Mouse (Mus musculus): ENCODE measurements around the gene Zyg11a. TPM values are rescaled to one million over a fixed set of nuclear protein-coding genes. Genes with fewer than 3 reads are reported as not detected.

Gene Zyg11a
- not detected for total RNA-seq (2021)
- long read RNA-seq, experiment 1 = 0 reads
- long read RNA-seq, experiment 2 = 0 reads

DNA sequence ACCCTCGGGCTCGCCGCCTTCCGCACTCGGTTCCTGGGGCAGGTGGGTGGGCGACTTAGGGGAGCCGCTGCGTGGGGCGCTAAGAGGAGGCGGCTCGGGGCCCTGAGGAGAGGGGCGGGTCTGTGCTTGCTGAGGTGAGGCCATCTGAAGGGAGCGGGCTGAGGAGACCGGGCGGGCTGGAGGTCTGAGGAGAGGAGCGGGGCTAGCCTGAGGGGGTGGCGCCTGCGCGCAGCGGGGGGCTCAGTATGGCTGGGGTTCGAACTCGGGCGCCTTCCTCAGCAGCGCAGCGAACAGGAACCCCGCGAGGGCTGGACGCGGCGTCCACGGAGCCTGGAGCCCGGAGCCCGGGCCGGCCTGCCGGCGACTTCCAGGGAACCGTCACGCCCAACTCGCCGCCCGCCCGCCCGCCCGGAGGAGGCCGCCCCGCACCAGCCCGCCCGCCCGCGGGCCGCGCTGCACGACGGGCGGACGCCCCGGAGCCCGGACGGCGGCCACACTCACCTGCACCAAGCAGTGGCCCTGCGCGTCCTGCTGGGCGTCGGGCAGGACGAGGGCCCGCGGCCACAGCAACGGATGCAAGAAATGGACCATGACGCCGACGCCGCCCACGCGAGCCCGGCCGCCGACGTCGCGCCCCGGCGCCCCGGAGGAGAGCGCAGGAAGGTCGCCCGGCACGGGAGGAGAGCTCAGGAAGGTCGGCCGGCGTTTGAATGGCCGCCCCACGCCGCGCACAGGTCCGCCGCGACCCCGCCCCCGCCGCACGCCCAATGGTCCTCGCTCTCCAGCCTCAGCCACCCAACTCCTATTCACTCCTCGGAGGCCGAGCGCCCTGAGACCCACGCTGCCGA is at the start of gene Zyg11a:
Gene Zyg11a, minus strand, starts transcription at position 717 of the 848 bp plus-strand sequence.
- TF ChIP-seq CTCF (conservative IDR thresholded peaks at IDR 0.05) = no peak
- H3K4me3 ChIP-seq = peak within 1 kb of the TSS; percentile 22; the same call in 1 of the 2 replicates
- H3K27ac ChIP-seq = no peak within 1 kb of the TSS
- no peak for DNase-seq (ENCODE audit: low spot score in 2 of 2)

DNA sequence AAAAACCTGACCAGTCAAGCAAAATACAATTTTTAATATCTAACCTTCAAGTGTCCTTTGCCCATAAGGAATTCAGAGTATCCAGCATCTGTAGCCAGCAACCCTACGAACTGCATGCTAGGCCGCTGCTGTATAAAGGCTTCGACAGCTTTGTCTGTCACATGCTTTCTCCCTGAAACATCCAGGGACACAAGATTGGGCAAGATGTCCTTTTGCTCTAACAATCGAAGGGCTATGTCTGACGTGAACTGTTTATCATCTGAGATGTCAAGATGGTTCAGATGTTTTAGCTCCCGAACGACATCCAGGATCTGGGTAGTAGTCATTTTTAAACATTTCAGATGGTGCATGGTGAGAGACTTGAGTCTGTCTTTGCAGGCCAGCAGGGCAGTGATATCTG is 47.9 kb upstream of the Zyg11a start:
- TF ChIP-seq CTCF (conservative IDR thresholded peaks at IDR 0.05) = no peak
- H3K27ac ChIP-seq = no peak overlapping the region
- no peak overlapping the region for H3K4me3 ChIP-seq

DNA sequence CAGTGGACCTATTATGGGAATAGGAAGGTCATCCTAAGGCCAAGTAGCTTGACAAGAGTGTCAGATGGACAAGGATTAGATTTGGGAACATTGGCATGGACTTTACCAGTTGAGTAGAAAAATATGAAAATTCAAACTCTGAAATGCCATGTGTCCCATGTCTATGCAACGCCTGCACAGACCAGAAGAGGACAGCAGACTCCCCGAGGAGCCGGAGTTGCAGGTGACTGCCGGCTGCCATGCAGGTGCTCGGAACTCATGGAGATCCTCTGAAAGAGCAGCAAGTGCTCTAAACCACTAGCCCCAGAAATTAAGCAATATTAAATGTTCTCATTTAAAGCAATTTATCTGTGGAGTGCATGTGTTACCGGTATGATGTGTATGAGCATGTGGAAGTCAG is 35.5 kb upstream of the Zyg11a start:
- H3K27ac ChIP-seq = no peak overlapping the region
- no peak for DNase-seq (ENCODE audit: low spot score in 2 of 2)
- TF ChIP-seq CTCF (conservative IDR thresholded peaks at IDR 0.05) = peak; percentile 68
- H3K4me3 ChIP-seq = no peak overlapping the region

More for the DNA sequence above, 47.9 kb upstream of the Zyg11a start:
- no peak for DNase-seq (ENCODE audit: low spot score in 2 of 2)

DNA sequence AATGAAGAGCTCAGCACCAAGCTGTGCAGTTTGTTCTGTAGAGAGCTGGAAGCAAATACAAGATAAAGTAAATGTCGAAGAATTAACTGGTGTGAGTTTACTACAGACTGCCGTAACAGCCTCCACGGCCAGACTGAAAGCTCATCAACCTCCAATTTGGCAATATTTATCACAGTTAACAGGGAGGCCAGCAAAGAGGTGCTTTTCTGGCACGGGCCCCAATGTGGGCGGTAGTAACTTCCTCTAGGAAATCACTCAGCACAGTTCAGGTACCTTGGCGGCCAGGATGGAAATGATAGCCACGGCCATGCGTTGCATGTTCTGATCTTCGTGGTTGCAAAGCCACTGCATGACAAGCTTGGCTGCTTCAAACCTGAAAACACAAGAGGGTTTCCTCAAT is 32.7 kb upstream of the Zyg11a start:
- H3K27ac ChIP-seq = no peak overlapping the region
- H3K4me3 ChIP-seq = no peak overlapping the region
- no peak for TF ChIP-seq CTCF (conservative IDR thresholded peaks at IDR 0.05)
- no peak for DNase-seq (ENCODE audit: low spot score in 2 of 2)

DNA sequence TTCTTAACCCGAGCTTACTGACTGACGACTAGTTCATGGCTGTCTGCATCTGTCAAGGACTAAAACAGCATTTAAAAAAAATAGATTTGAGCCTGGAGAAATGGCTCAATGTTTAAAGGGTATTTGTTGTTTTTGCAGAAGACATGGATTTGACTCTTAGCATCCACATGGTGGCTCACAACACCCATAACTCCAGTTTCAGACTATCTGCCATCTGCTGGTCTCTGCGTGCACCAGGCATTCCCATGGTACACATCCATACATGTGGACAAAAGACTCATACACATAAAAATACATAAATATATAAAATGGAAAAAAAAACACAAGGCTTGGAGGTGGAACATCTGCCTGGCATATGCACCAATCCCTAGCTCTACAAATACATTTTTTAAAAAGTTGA is 31.5 kb upstream of the Zyg11a start:
- peak; percentile 61 for TF ChIP-seq CTCF (conservative IDR thresholded peaks at IDR 0.05)
- no peak for DNase-seq (ENCODE audit: low spot score in 2 of 2)
- H3K4me3 ChIP-seq = no peak overlapping the region
- H3K27ac ChIP-seq = no peak overlapping the region

DNA sequence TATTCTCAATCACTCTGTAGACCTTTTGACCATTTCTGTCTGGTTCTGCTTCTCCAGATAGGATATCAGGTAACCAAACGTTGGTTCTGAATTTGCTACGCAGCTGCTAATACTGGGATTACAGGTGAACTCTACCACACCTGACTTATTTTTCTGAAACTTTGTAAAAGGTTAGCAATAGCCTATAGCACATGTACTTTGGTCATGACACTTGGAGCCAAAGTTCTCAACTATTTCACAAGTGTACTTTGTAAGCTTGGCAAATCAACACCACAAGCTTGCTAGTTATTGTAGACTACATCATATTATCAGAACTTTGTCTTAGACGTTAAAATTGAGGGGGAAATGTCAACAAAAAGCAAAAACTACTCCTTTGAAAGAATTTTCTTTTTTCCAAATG is 15.8 kb upstream of the Zyg11a start:
- no peak for DNase-seq (ENCODE audit: low spot score in 2 of 2)
- no peak for TF ChIP-seq CTCF (conservative IDR thresholded peaks at IDR 0.05)
- Histone ChIP-seq H3K4me3 (no peak overlapping the region), H3K27ac (no peak overlapping the region)

DNA sequence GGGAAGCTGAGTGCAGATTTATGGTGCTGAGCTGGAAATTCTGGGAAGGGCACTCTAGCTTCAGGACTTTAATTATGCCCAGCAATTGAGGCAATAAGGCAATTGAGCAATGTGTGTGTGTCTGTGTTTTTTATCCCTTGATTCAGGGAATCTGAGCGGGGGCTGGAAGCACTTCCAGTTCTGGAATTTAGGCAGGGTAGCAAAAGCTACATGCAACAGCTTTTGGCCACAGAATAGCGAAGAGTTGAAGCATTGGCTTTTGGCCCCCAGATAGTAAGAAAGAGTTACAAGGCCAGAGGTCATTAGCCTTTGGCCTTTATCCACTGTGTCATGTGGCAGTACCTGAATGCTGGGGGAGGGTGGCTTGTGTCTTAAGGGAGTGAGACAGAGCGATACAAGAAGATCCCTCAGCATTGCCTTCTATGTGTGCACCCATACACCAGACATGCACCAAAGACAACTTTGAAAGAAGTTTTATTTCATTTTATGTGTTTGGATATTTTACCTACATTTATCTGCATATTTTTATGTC is 7.6 kb upstream of the Zyg11a start:
- no peak for DNase-seq (ENCODE audit: low spot score in 2 of 2)
- no peak overlapping the region for H3K27ac ChIP-seq
- no peak overlapping the region for H3K4me3 ChIP-seq
- no peak for TF ChIP-seq CTCF (conservative IDR thresholded peaks at IDR 0.05)

DNA sequence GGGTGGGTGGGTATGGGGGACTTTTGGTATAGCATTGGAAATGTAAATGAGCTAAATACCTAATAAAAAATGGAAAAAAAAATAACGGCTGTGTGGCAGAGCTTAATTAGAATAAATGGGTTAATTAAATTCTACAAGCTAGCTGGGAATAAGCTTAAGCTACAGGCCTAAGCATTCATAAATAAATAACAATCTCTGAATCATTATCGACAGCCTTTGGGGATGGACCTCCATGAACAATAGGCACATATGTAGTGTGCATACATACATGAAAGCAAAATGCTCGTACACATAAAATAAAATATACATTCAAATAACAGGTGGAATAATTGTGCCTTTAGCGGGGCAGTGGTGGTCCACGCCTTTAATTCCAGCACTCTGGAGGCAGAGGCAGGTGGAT is 4.7 kb upstream of the Zyg11a start:
- Histone ChIP-seq H3K4me3 (no peak overlapping the region), H3K27ac (no peak overlapping the region)
- TF ChIP-seq CTCF (conservative IDR thresholded peaks at IDR 0.05) = no peak
- no peak for DNase-seq (ENCODE audit: low spot score in 2 of 2)

DNA sequence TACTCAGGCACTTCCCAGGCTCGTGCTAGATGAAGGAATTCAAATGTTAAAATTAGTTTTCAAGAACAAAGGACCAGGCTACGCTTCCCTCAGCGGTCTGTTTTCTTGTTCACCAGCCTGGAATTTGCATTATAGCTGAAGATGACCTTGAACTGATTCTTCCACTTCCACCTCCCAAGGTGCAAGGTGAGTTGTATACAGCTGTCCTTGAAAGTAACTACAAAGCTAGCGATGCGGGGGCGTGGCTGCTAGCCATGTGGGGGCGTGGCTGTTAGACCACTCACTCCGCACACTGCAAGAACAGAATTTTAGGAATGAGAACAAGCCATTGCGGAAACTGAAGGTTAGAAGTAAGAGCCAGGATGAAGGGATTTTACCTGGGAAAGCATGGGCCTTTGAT is 1.2 kb upstream of the Zyg11a start:
- no peak overlapping the region for H3K27ac ChIP-seq
- no peak for TF ChIP-seq CTCF (conservative IDR thresholded peaks at IDR 0.05)
- H3K4me3 ChIP-seq = no peak overlapping the region
- no peak for DNase-seq (ENCODE audit: low spot score in 2 of 2)

DNA sequence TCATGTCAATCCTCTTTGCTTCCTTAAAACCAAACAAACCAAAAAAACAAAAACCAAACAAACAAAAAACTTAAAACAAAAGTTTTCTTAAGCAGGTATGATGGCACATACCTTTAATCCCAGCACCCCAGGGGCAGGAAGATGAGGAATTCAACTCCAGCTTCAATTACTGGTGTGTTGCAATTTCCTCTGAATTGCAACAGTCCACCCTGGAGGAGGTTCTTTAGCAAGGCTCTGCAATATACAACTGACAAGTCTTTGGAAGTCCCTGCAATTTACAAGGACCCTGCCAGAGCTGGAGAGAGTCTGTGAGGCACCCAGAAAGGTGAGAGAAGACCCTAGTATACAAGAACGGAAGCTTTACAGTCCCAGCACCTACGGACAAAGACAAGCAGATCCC is 4.8 kb downstream of the Zyg11a start:
- DNase-seq (ENCODE audit: low spot score in 2 of 2) = no peak
- no peak for TF ChIP-seq CTCF (conservative IDR thresholded peaks at IDR 0.05)
- Histone ChIP-seq H3K4me3 (no peak overlapping the region), H3K27ac (no peak overlapping the region)

DNA sequence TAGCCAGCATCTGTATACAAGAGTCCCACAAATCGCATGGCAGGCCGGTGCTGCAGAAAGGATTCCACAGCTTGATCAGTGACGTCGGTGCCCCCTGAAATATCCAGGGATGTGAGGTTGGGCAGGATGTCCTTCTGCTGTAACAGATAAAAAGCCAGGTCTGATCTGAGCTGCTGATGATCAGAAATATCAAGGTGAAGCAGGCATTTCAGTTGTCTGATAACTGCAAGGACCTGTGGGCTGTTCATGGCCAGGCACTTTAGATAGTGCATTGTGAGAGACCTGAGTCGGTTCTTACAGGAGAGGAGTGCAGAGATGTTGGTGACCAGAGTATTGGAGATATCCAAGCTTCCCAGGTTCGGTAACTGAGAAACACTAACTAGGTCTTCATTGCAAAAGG is 13.2 kb downstream of the Zyg11a start:
- Histone ChIP-seq H3K27ac (no peak overlapping the region), H3K4me3 (no peak overlapping the region)
- DNase-seq (ENCODE audit: low spot score in 2 of 2) = no peak
- TF ChIP-seq CTCF (conservative IDR thresholded peaks at IDR 0.05) = no peak

DNA sequence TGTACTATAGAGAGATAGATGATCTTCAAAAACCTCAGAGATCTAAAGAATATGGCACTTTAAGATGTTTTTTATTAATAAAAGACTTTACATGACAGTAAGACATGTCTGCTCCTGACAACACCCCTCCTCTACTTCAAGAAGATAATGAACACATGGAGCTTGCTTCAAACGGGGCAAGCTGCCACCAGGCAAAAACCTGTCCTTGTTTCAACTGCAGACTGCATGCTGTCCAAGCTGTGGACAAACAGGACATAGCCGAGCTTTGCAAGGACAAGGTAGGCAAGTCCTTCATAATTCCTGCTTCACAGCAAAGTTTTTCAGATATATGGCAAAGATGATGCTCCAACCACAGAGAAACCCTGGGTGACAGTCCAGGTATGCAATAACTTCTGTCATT is 18.6 kb downstream of the Zyg11a start:
- no peak for TF ChIP-seq CTCF (conservative IDR thresholded peaks at IDR 0.05)
- no peak overlapping the region for H3K27ac ChIP-seq
- no peak overlapping the region for H3K4me3 ChIP-seq
- no peak for DNase-seq (ENCODE audit: low spot score in 2 of 2)

DNA sequence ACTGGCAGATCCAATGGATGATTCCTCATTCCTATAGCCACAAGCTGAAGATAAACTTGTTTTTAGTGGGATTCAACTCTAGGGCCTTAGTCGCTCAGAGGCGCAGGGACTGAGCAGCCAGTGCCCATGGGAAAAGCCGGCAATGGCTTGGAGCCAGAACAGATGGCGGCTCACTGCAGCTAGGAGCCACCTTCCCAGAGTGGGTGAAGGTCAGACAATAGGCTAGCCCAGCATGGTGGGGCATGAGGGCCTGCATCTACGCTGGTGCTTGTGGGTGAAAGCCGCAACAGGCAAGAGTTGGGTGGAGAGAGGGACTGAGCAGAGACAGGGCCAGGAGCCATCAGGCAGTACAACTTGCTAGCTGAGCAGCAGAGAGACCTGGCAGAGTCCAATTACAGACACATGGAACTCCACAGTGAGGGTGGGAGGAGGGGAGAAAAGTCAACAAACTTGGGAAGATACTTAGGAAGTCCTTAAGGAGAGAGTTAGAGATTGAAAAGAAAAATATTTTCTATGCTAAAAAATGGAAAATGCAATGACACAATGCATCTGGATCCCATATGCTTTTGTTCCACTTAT is 21.5 kb downstream of the Zyg11a start:
- no peak overlapping the region for H3K4me3 ChIP-seq
- no peak overlapping the region for H3K27ac ChIP-seq
- TF ChIP-seq CTCF (conservative IDR thresholded peaks at IDR 0.05) = no peak
- DNase-seq (ENCODE audit: low spot score in 2 of 2) = no peak
